Mouse (Mus musculus): ENCODE measurements at regions not wholly inside any gene's neighbourhood (a gene's known extent, or its start where the extent isn't known, plus 50 kb on each side); places are given as distances from the start of the nearest gene placed in this dataset.

GRCm38 (mm10) chr7:129965281-129966051 lies 373.8 kb downstream of the Wdr11 start:
- Histone ChIP-seq H3K36me3 (ENCODE audit: control insufficient read depth, insufficient read depth, low read length) (no peaks in the 10 kb centered on the region), H3K4me1 (ENCODE audit: control insufficient read depth, insufficient read depth, low read length) (peaks cover 2% of the 10 kb centered on the region; the same call in 1 of the 2 replicates), H3K4me3 (ENCODE audit: low read depth, low read length) (no peak overlapping the region), H3K4me2 (ENCODE audit: low read depth) (no peak overlapping the region), H3K9me3 (ENCODE audit: control insufficient read depth, low read length) (no peaks in the 10 kb centered on the region), H3K27ac (ENCODE audit: low read depth, low read length) (no peak overlapping the region), H3K27me3 (ENCODE audit: control insufficient read depth, insufficient read depth, low read length) (no peaks in the 10 kb centered on the region), H3K9ac (ENCODE audit: low read length) (no peak overlapping the region)
- WGBS: 76% methylated on average over 9 of the region's 9 CpGs
- DNase-seq (ENCODE audit: low spot score): no peak
- ATAC-seq (ENCODE audit: insufficient read depth, low FRiP score, low TSS enrichment): no peak

- WGBS: 95% methylated on average over 2 of the region's 2 CpGs
- Histone ChIP-seq H3K4me1 (ENCODE audit: control insufficient read depth, insufficient read depth, low read length) (peaks cover 2% of the 10 kb centered on the region; the same call in 1 of the 2 replicates), H3K9ac (ENCODE audit: low read length) (no peak overlapping the region), H3K4me3 (ENCODE audit: low read depth, low read length) (no peak overlapping the region), H3K36me3 (ENCODE audit: control insufficient read depth, insufficient read depth, low read length) (no peaks in the 10 kb centered on the region), H3K27me3 (ENCODE audit: control insufficient read depth, insufficient read depth, low read length) (no peaks in the 10 kb centered on the region), H3K9me3 (ENCODE audit: control insufficient read depth, low read length) (no peaks in the 10 kb centered on the region), H3K27ac (ENCODE audit: low read depth, low read length) (no peak overlapping the region), H3K4me2 (ENCODE audit: low read depth) (no peak overlapping the region)
- DNase-seq (ENCODE audit: low spot score) (no peak), ATAC-seq (ENCODE audit: insufficient read depth, low FRiP score, low TSS enrichment) (no peak)
Measured at GRCm38 (mm10) chr7:129966771-129967170, 375.1 kb downstream of the Wdr11 start.

GRCm38 (mm10) chr7:129970201-129970600 lies 378.5 kb downstream of the Wdr11 start:
- no peak for ATAC-seq (ENCODE audit: insufficient read depth, low FRiP score, low TSS enrichment)
- WGBS: 84% methylated on average over 1 of the region's 1 CpGs
- no peak overlapping the region for H3K27ac ChIP-seq (ENCODE audit: low read depth, low read length)
- no peaks in the 10 kb centered on the region for H3K36me3 ChIP-seq (ENCODE audit: control insufficient read depth, insufficient read depth, low read length)
- no peak for DNase-seq (ENCODE audit: low spot score)
- H3K9ac ChIP-seq (ENCODE audit: low read length): no peak overlapping the region
- no peaks in the 10 kb centered on the region for H3K9me3 ChIP-seq (ENCODE audit: control insufficient read depth, low read length)
- H3K4me2 ChIP-seq (ENCODE audit: low read depth): no peak overlapping the region
- no peaks in the 10 kb centered on the region for H3K4me1 ChIP-seq (ENCODE audit: control insufficient read depth, insufficient read depth, low read length)
- H3K4me3 ChIP-seq (ENCODE audit: low read depth, low read length): no peak overlapping the region
- no peaks in the 10 kb centered on the region for H3K27me3 ChIP-seq (ENCODE audit: control insufficient read depth, insufficient read depth, low read length)

GRCm38 (mm10) chr7:129974206-129974605 lies 382.5 kb downstream of the Wdr11 start:
- ATAC-seq (ENCODE audit: insufficient read depth, low FRiP score, low TSS enrichment) (no peak), DNase-seq (ENCODE audit: low spot score) (no peak)
- no peak overlapping the region for H3K4me3 ChIP-seq (ENCODE audit: low read depth, low read length)
- H3K27ac ChIP-seq (ENCODE audit: low read depth, low read length): no peak overlapping the region
- no peak overlapping the region for H3K9ac ChIP-seq (ENCODE audit: low read length)
- H3K9me3 ChIP-seq (ENCODE audit: control insufficient read depth, low read length): no peaks in the 10 kb centered on the region
- no peaks in the 10 kb centered on the region for H3K4me1 ChIP-seq (ENCODE audit: control insufficient read depth, insufficient read depth, low read length)
- 74% methylated on average over 9 of the region's 9 CpGs for WGBS
- H3K27me3 ChIP-seq (ENCODE audit: control insufficient read depth, insufficient read depth, low read length): no peaks in the 10 kb centered on the region
- no peaks in the 10 kb centered on the region for H3K36me3 ChIP-seq (ENCODE audit: control insufficient read depth, insufficient read depth, low read length)
- H3K4me2 ChIP-seq (ENCODE audit: low read depth): no peak overlapping the region

GRCm38 (mm10) chr7:129974837-129975236 lies 383.2 kb downstream of the Wdr11 start:
- Histone ChIP-seq H3K4me1 (ENCODE audit: control insufficient read depth, insufficient read depth, low read length) (no peaks in the 10 kb centered on the region), H3K36me3 (ENCODE audit: control insufficient read depth, insufficient read depth, low read length) (no peaks in the 10 kb centered on the region), H3K9ac (ENCODE audit: low read length) (no peak overlapping the region), H3K4me2 (ENCODE audit: low read depth) (no peak overlapping the region), H3K4me3 (ENCODE audit: low read depth, low read length) (no peak overlapping the region), H3K9me3 (ENCODE audit: control insufficient read depth, low read length) (no peaks in the 10 kb centered on the region), H3K27me3 (ENCODE audit: control insufficient read depth, insufficient read depth, low read length) (no peaks in the 10 kb centered on the region), H3K27ac (ENCODE audit: low read depth, low read length) (no peak overlapping the region)
- no peak for ATAC-seq (ENCODE audit: insufficient read depth, low FRiP score, low TSS enrichment)
- WGBS: 86% methylated on average over 11 of the region's 11 CpGs
- no peak for DNase-seq (ENCODE audit: low spot score)

GRCm38 (mm10) chr7:129975781-129976514 lies 384.3 kb downstream of the Wdr11 start:
- Histone ChIP-seq H3K27ac (ENCODE audit: low read depth, low read length) (no peak overlapping the region), H3K4me2 (ENCODE audit: low read depth) (no peak overlapping the region), H3K27me3 (ENCODE audit: control insufficient read depth, insufficient read depth, low read length) (no peaks in the 10 kb centered on the region), H3K9ac (ENCODE audit: low read length) (no peak overlapping the region), H3K4me3 (ENCODE audit: low read depth, low read length) (no peak overlapping the region), H3K36me3 (ENCODE audit: control insufficient read depth, insufficient read depth, low read length) (no peaks in the 10 kb centered on the region), H3K4me1 (ENCODE audit: control insufficient read depth, insufficient read depth, low read length) (no peaks in the 10 kb centered on the region), H3K9me3 (ENCODE audit: control insufficient read depth, low read length) (no peaks in the 10 kb centered on the region)
- DNase-seq (ENCODE audit: low spot score) (no peak), ATAC-seq (ENCODE audit: insufficient read depth, low FRiP score, low TSS enrichment) (no peak)
- 95% methylated on average over 21 of the region's 21 CpGs for WGBS

- Histone ChIP-seq H3K36me3 (ENCODE audit: control insufficient read depth, insufficient read depth, low read length) (no peaks in the 10 kb centered on the region), H3K9ac (ENCODE audit: low read length) (no peak overlapping the region), H3K27me3 (ENCODE audit: control insufficient read depth, insufficient read depth, low read length) (no peaks in the 10 kb centered on the region), H3K27ac (ENCODE audit: low read depth, low read length) (no peak overlapping the region), H3K9me3 (ENCODE audit: control insufficient read depth, low read length) (no peaks in the 10 kb centered on the region), H3K4me3 (ENCODE audit: low read depth, low read length) (no peak overlapping the region), H3K4me2 (ENCODE audit: low read depth) (no peak overlapping the region), H3K4me1 (ENCODE audit: control insufficient read depth, insufficient read depth, low read length) (no peaks in the 10 kb centered on the region; the same call in 1 of the 2 replicates)
- ATAC-seq (ENCODE audit: insufficient read depth, low FRiP score, low TSS enrichment) (no peak), DNase-seq (ENCODE audit: low spot score) (no peak)
- WGBS: 86% methylated on average over 5 of the region's 5 CpGs
Measured at GRCm38 (mm10) chr7:129978576-129978975, 386.9 kb downstream of the Wdr11 start.

- no peak overlapping the region for H3K4me2 ChIP-seq (ENCODE audit: low read depth)
- H3K36me3 ChIP-seq (ENCODE audit: control insufficient read depth, insufficient read depth, low read length): no peaks in the 10 kb centered on the region
- ATAC-seq (ENCODE audit: insufficient read depth, low FRiP score, low TSS enrichment) (no peak), DNase-seq (ENCODE audit: low spot score) (no peak)
- H3K9me3 ChIP-seq (ENCODE audit: control insufficient read depth, low read length): no peaks in the 10 kb centered on the region
- no peaks in the 10 kb centered on the region for H3K27me3 ChIP-seq (ENCODE audit: control insufficient read depth, insufficient read depth, low read length)
- 62% methylated on average over 6 of the region's 6 CpGs for WGBS
- no peaks in the 10 kb centered on the region; the same call in 1 of the 2 replicates for H3K4me1 ChIP-seq (ENCODE audit: control insufficient read depth, insufficient read depth, low read length)
- H3K4me3 ChIP-seq (ENCODE audit: low read depth, low read length): no peak overlapping the region
- H3K9ac ChIP-seq (ENCODE audit: low read length): no peak overlapping the region
- no peak overlapping the region for H3K27ac ChIP-seq (ENCODE audit: low read depth, low read length)
Measured at GRCm38 (mm10) chr7:129979337-129979736, 387.7 kb downstream of the Wdr11 start.

GRCm38 (mm10) chr7:129980501-129980900 lies 388.8 kb downstream of the Wdr11 start:
- DNase-seq (ENCODE audit: low spot score) (no peak), ATAC-seq (ENCODE audit: insufficient read depth, low FRiP score, low TSS enrichment) (no peak)
- no peak overlapping the region for H3K4me2 ChIP-seq (ENCODE audit: low read depth)

More at GRCm38 (mm10) chr7:129980501-129980900, 388.8 kb downstream of the Wdr11 start:
- Histone ChIP-seq H3K9me3 (ENCODE audit: control insufficient read depth, low read length) (no peaks in the 10 kb centered on the region), H3K9ac (ENCODE audit: low read length) (no peak overlapping the region), H3K4me3 (ENCODE audit: low read depth, low read length) (no peak overlapping the region), H3K27me3 (ENCODE audit: control insufficient read depth, insufficient read depth, low read length) (no peaks in the 10 kb centered on the region), H3K36me3 (ENCODE audit: control insufficient read depth, insufficient read depth, low read length) (no peaks in the 10 kb centered on the region), H3K4me1 (ENCODE audit: control insufficient read depth, insufficient read depth, low read length) (no peaks in the 10 kb centered on the region; the same call in 1 of the 2 replicates), H3K27ac (ENCODE audit: low read depth, low read length) (no peak overlapping the region)
- 81% methylated on average over 1 of the region's 1 CpGs for WGBS
